Mouse (Mus musculus): Measurements from ENCODE around the gene Grin3b. TPM values are rescaled to one million over a fixed set of nuclear protein-coding genes. Genes with fewer than 3 reads are reported as not detected.
A peak's percentile ranks its signal among the peaks of the same experiment; 100 is the strongest.

The Grin3b gene
- total RNA-seq, 2 experiments from 2014 or later: 0.27 to 0.28 TPM

GRCm38 (mm10) chr10:79985334-79986231 is 15.1 kb downstream of the Grin3b start:
- DNase-seq: peak; percentile 70 to 73
- intact Hi-C loops (cut with DNase I): loop anchor here (2.0 kb wide), 1 partner anchor 155 kb away; the partner anchor contains the start of gene Cbarp

GRCm38 (mm10) chr10:79986232-79986878 is 15.8 kb downstream of the Grin3b start:
- peak; percentile 49 to 59 for DNase-seq
- intact Hi-C loops (cut with DNase I): no loop called here

GRCm38 (mm10) chr10:79986963-79987362 is 16.4 kb downstream of the Grin3b start:
- intact Hi-C loops (cut with DNase I): loop anchor here (1.0 kb wide), 1 partner anchor 129 kb away; no protein-coding TSS in a partner anchor

GRCm38 (mm10) chr10:79987771-79988505 is 17.4 kb downstream of the Grin3b start:
- intact Hi-C loops (cut with DNase I): loop anchor here (1.0 kb wide), 1 partner anchor 128 kb away; no protein-coding TSS in a partner anchor
- peak in 1 of 2 experiments; percentile 37 for DNase-seq

More at GRCm38 (mm10) chr10:79986963-79987362, 16.4 kb downstream of the Grin3b start:
- peak; percentile 88 to 93 for DNase-seq

- intact Hi-C loops (cut with DNase I): no loop called here
- peak; percentile 73 to 81 for DNase-seq
These were observed 18.2 kb downstream of the Grin3b start, which contains the start of gene Cnn2 for GRCm38 (mm10) chr10:79988506-79989271. TSS of gene Cnn2 (plus strand) at chr10:79988584.

- no peak for DNase-seq
- intact Hi-C loops (cut with DNase I): no loop called here
These were observed 18.8 kb downstream of the Grin3b start for GRCm38 (mm10) chr10:79989272-79989786.

GRCm38 (mm10) chr10:79989870-79990269 is 19.4 kb downstream of the Grin3b start:
- intact Hi-C loops (cut with DNase I): loop anchor here (2.0 to 10.0 kb wide), 2 partner anchors 45 to 705 kb away; no protein-coding TSS in a partner anchor

GRCm38 (mm10) chr10:79991099-79991498 is 20.6 kb downstream of the Grin3b start:
- intact Hi-C loops (cut with DNase I): loop anchor here (2.0 to 10.0 kb wide), 2 partner anchors 44 to 704 kb away; no protein-coding TSS in a partner anchor

More at GRCm38 (mm10) chr10:79989870-79990269, 19.4 kb downstream of the Grin3b start:
- DNase-seq: no peak

GRCm38 (mm10) chr10:79991548-79991947 is 21.0 kb downstream of the Grin3b start:
- no peak for DNase-seq
- intact Hi-C loops (cut with DNase I): loop anchor here (2.0 to 10.0 kb wide), 2 partner anchors 43 to 703 kb away; no protein-coding TSS in a partner anchor

More at GRCm38 (mm10) chr10:79991099-79991498, 20.6 kb downstream of the Grin3b start:
- DNase-seq: no peak

GRCm38 (mm10) chr10:79994397-79995115 is 24.0 kb downstream of the Grin3b start:
- DNase-seq: peak; percentile 35 to 51
- intact Hi-C loops (cut with DNase I): loop anchor here (10.0 kb wide), 1 partner anchor 700 kb away; no protein-coding TSS in a partner anchor

- intact Hi-C loops (cut with DNase I): loop anchor here (10.0 kb wide), 1 partner anchor 699 kb away; no protein-coding TSS in a partner anchor
- no peak for DNase-seq
These were observed 25.1 kb downstream of the Grin3b start for GRCm38 (mm10) chr10:79995636-79996035.

GRCm38 (mm10) chr10:79996272-79997033 is 25.9 kb downstream of the Grin3b start, which contains the start of gene Abca7:
TSS of gene Abca7 (plus strand) at chr10:79996494.
- intact Hi-C loops (cut with DNase I): loop anchor here (10.0 kb wide), 1 partner anchor 698 kb away; no protein-coding TSS in a partner anchor
- peak; percentile 98 to 100 for DNase-seq

GRCm38 (mm10) chr10:79997034-79997760 is 26.7 kb downstream of the Grin3b start:
- peak; percentile 60 to 78 for DNase-seq
- intact Hi-C loops (cut with DNase I): loop anchor here (10.0 kb wide), 1 partner anchor 698 kb away; no protein-coding TSS in a partner anchor

GRCm38 (mm10) chr10:79997819-79998218 is 27.3 kb downstream of the Grin3b start:
- peak; percentile 43 to 57 for DNase-seq
- intact Hi-C loops (cut with DNase I): loop anchor here (10.0 kb wide), 1 partner anchor 697 kb away; no protein-coding TSS in a partner anchor

GRCm38 (mm10) chr10:80001945-80002344 is 31.4 kb downstream of the Grin3b start:
- DNase-seq: no peak
- intact Hi-C loops (cut with DNase I): loop anchor here (2.0 kb wide), 1 partner anchor 33 kb away; no protein-coding TSS in a partner anchor

- DNase-seq: no peak
- intact Hi-C loops (cut with DNase I): loop anchor here (2.0 kb wide), 1 partner anchor 32 kb away; no protein-coding TSS in a partner anchor
These were observed 32.3 kb downstream of the Grin3b start for GRCm38 (mm10) chr10:80002829-80003228.

All from heart, postnatal 36 days (tissue).